Mouse (Mus musculus): ENCODE measurements at regions not wholly inside any gene's neighbourhood (a gene's known extent, or its start where the extent isn't known, plus 50 kb on each side); places are given as distances from the start of the nearest gene placed in this dataset.

- no peak for TF ChIP-seq MAX (IDR thresholded peaks at IDR 0.05)
- TF ChIP-seq CEBPB (IDR thresholded peaks at IDR 0.05; ENCODE audit: low read depth), result no peak
- TF ChIP-seq CTCF (IDR thresholded peaks at IDR 0.05; ENCODE audit: control insufficient read depth, insufficient read depth, insufficient read length), result no peak
- TF ChIP-seq USF1 (IDR thresholded peaks at IDR 0.05; ENCODE audit: low read depth), result no peak
- TF ChIP-seq MYOD1 (IDR thresholded peaks at IDR 0.05; ENCODE audit: control insufficient read depth, insufficient read length, low read depth), result no peak
Measured at GRCm38 (mm10) chr3:120885401-120885800, 286.1 kb downstream of the Rwdd3 start.

Measured in C2C12 (cell line).